Mouse (Mus musculus): Measurements from ENCODE around the gene 4930518I15Rik. TPM values are rescaled to one million over a fixed set of nuclear protein-coding genes. Genes with fewer than 3 reads are reported as not detected.
A peak's percentile ranks its signal among the peaks of the same experiment; 100 is the strongest.
"Not testable (repeated sequence)": the region's sequence is repeated elsewhere in the genome, so short reads cannot be mapped to it uniquely, and the experiment has no call there.

The 4930518I15Rik gene
- total RNA-seq, 4 experiments from 2014 or later = 2.4 to 3.6 (median 2.8) TPM

GRCm38 (mm10) chr2:156847653-156848052 lies 10.1 kb downstream of the 4930518I15Rik start:
- no peak for DNase-seq (ENCODE audit: low spot score in 2 of 2)

DNA sequence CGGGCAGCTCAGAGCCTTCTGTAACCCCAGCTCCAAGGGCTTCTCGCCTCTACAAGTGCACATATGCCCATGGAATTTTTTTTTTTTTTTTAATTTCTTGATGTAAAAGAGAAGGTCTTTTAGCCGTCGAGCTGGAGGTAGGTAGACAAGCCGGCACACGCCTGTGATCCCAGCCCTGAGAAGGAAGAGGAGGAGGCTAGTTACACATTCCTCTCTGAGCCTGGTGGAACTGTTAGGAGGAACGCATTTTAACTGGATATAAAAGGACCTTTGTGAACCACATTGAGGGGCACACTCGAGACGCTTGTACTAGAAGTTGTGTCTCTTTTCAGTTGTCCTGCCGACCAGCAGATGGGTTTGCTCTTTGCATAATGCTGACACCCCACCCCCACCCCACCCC lies 13.0 kb downstream of the 4930518I15Rik start:
- no peak for DNase-seq (ENCODE audit: low spot score in 2 of 2)

DNA sequence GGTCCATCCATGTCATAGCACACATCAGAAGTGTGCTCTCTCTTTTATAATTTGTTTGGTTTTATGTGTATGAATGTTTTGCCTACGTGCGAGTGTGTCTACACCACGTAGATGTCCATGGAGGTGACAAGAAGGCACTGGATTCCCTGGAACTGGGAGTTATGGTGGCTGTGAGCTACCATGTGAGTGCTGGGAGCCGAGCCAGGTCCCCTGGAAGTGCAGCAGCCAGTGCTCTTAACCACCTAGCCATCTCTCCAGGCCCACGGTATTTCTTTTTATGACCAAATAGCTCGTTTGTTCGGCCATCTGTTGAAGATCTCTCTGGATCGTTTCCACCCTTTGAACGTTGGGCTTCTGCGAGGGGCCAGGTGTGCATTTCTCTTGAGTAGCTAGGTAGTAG lies 14.4 kb downstream of the 4930518I15Rik start:
- DNase-seq (ENCODE audit: low spot score in 2 of 2) = no peak

DNA sequence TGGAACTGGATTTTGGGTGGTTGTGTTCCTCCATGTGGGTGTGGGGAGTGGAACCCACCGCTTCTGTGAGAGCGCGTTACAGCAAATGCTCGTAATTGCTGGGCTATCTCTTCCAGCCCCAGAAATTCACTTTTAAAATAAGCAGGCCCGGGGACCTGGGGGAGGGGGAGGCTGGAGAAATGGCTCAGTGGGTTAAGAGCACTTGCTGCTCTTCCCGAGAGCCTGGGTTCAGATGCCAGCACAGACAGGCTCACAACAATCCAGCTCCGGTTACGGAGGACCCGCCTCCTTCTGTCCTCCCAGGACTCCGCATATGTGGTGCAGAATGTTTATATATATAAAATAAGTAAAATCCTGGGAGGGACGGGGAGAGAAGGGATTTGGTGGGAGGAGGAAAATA lies 15.0 kb downstream of the 4930518I15Rik start:
- DNase-seq (ENCODE audit: low spot score in 2 of 2) = no peak

DNA sequence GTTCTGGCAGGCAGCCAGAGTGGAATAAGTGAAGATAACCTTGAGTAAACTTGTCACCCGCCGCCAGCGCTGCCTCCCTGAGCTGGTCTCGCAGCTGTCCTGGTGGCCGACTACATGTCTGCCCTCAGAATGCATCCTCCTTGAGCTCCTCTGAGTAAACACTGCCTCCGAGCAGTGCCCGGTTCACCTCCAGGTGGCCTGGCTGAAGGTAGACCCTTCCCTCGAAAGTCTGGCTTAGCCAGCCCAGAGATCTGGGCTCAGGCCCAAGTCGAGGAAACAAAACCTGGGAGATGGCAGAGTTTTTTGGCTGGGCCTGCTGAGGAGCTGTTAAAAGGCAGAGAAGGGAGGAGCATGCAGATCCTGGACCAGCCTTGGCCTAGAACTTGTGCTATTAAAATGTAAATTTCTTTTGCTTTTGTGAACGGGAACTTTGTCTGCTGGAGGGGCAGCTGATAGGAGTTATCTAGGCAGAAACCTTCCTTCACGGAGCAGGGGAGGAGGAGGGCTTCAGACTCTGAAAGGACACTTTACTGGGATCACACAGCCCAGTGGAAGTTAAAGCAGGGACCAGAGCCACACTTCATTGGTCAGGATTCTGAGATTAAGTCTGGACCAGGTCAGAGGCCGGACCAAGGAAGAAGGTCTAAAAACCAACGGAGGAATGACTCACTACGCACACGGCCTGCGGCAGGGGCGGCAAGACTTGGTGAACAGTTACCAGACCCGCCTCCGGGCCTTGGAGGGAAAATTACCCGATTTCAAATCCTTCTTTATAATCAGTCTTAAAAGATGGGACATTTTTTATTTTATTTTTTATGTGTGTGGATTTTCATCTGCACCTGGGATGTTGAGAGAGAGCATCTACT lies 15.7 kb downstream of the 4930518I15Rik start:
- DNase-seq (ENCODE audit: low spot score in 2 of 2) = no peak

DNA sequence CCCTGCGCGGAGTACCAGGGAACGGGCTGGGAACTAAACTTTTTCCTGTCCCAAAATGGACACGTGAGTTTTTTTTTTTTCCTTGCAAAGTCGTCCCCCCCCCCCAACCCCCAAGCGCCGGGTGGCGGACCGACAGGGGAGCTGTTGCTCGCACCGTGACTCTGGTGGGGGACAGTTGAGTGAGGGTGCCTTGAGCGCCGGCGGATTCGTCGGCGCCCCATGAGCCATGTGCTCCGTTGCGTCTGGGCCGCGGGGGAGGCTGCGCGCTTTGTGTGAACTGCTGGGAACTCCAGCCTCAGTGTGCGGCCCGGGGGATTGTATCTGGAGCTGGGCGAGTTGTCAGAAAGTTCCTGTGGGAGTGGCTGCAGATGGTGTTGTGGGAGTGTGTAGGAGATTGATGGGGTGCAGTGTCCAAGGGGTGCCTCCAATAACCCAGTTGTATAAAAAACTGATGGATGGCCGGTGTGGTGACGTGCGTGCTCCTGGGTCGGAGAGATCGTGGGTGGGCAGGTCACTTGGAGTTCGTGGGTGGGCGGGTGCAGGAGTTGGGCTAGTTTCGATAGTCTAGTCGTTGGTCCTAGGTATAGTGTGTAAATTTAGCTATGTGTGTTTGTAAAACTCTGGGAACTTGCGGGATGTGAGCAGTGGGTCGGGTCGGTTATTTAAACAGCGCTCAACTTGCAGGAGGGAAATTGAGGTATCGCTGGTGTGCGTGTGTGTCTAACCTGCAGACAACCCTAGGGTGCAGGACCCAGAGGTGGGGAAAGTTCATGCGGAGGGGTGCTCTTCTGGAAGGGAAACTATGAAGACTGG lies 16.5 kb downstream of the 4930518I15Rik start:
- peak in 1 of 2 experiments; percentile 38 for DNase-seq (ENCODE audit: low spot score in 2 of 2)

DNA sequence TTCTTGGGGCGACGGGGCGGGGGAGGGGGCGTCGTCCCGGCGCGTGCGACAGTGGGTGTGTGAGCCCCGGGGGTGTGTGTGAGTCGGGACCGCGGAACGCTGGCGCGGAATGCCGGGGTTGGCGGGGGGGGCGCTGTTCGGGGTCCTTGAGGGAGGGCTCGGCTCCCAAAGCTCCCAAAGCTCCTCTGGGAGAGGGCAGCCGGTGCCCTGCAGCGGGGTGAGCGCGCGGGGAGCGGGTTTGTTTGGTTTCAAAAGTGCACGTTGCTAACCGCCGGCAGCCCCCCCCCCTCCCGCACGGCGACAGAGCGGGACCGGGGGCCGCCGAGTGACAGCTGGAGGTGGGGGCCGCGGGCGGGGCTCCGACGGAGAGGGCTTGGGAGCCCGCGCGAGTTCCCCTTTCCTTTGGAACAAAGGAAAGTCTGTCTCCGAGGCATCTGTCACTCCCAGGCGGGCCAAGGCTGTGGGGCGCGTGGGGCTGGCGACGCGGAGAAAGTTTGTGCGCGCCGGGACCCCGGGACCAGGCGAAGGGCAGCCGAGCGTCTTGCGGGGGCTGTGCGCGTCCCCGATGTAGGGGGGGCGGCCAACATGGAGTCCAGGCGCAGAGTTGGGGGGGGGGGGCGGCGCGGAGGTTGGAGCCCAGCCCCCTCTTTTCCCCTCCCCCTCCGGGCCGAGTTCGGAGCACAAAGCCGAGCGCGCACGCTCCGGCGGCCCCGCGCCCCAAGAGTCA lies 17.3 kb downstream of the 4930518I15Rik start:
- DNase-seq (ENCODE audit: low spot score in 2 of 2) = no peak

DNA sequence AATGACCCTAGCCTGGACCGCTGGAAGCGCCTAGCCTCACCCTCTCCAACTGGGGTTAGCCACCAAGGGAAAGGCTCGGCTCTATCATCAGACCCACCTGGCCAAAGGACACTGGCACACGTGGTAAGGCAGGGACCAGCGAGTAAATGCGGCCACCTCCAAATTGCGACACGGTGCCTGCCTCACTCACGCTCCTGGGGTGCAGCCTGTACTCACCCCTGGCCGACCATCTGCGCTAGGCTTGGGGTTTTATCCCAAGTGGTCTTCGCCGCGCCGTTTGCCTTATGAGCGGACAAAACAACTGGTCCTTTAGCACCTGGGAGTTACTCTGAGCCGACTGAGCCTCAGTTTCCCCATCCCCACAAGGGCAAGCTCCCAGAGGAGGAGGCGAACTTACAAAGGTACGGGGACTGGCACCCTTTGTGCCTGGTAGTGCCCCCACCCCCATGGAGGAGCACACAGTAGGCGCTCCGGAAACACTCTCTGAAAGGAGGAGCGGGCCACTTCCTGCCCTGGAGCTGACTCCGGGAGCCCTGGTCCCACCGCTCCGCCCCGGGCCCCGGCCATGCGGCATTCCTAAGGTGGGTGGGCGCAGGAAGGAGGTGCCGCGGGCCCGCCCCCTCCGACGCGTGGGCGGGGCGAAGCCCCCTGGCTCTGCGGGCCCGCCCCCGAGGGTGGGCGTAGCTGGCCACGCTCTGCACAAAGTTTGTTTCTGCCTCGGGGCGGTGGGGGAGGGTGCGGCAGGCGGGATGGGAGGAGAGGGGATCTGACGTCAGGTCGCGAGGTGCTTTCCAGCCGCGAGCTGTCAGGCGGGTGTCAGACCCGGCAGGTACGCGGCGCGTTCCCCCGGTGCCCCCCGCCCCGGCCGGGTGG lies 18.2 kb downstream of the 4930518I15Rik start, which contains the start of gene Tgif2:
Tgif2 (plus strand) TSS at position 689 of the 873 bp plus-strand sequence.
- DNase-seq (ENCODE audit: low spot score in 2 of 2) = no peak

- DNase-seq (ENCODE audit: low spot score in 2 of 2) = no peak
Measured at GRCm38 (mm10) chr2:156838839-156839238, 18.9 kb downstream of the 4930518I15Rik start.

DNA sequence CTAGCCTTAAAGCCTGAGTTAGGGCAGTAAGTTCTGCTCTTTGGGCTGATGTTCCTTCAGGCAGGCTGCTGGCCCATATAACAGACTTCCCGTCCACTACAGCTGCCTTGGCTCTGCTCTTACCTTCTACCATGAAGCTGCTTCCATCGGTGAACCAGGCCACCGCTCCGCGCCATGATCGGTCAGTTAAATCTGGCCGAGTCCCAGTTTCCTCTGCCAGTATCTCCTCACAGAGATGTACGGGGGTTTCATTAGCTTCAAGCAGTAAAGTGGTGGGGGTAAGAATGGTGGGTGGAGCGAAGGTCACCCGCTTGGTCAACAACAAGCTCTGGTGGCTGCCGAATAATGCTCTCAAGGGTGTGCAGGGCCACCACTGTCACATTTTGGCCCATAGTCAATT lies 23.4 kb downstream of the 4930518I15Rik start:
- DNase-seq (ENCODE audit: low spot score in 2 of 2) = no peak

GRCm38 (mm10) chr2:156825128-156825527 lies 32.6 kb downstream of the 4930518I15Rik start:
- not testable (repeated sequence) for DNase-seq (ENCODE audit: low spot score in 2 of 2)

DNA sequence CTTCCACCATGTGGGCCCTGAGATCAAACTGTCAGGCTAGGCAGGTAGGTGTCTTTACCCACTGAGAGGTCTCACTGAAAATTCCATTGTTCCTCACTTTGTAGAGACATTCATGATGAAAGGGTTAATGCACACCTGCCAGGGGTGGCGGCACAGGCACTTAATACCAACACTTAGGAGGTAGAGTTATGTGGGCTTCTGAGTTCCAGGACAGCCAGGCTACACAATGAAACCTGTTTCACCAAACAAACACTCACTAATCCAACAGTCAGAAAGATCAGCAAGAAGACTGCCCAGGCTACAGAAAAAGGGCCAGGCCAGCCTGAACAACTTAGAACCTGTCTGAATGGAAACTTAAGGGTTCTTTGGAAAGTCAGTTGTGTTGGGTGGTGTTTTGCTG lies 41.6 kb downstream of the 4930518I15Rik start:
- DNase-seq (ENCODE audit: low spot score in 2 of 2) = no peak

DNA sequence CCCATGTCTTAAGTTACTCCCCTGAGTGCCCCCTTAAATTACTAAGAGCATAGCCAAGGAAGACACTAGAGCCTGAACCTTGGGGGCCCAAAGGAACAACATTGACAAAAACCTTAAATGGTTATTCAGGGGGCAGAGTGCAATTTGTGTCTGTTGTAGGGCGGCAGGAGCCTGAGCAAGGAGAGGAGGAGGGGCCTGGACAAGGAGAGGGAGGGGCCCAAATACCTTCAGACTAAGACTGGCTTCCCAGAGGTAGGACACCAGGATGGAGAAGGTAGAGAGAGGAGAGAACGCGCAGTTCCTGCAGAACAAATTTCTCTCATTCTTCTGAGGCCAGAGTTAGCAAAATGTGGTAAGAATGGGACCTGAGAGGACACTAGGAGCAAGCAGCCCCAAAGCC lies 42.3 kb downstream of the 4930518I15Rik start:
- DNase-seq (ENCODE audit: low spot score in 2 of 2) = no peak

DNA sequence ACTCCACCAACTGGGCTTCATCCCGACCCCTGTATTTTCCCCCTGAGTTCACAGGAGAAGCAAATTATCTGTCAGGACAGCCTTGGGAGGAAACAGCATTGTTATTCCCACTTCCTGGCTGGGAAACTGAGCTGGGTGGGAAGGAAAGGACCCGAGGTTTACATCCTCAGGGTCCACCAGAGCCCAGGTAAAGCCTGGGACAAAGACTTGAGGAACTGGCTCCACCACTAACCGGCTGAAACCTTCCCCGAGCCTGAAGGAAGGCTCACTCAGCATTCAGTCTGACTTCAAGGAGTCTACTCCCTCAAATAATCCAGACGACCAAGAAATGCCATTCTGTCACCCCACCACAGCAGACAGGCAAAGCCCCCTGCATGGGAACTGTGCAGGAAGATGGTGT lies 42.9 kb downstream of the 4930518I15Rik start:
- DNase-seq (ENCODE audit: low spot score in 2 of 2) = no peak

DNA sequence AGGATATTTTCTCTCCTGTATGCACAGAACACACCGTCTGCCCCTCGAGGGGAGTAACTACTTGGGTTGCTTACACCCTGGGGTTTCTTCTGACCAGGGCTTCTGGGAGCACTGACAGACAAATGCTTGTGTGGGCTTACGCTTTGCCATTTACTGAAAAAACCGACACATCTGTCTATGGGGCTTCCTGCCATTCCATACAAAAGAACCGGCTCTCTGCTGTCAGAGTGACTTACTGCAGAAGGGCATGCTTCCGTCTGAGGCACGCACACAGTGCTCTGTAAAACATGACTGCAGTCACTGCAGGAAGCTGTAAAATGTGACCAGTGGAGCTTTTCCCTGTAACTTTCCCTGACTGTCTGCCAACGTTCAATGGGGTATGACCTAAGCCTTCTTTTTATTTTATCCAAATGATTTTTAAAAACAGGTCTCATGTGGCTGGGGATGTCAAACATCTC lies 43.4 kb downstream of the 4930518I15Rik start:
- DNase-seq (ENCODE audit: low spot score in 2 of 2) = no peak

DNA sequence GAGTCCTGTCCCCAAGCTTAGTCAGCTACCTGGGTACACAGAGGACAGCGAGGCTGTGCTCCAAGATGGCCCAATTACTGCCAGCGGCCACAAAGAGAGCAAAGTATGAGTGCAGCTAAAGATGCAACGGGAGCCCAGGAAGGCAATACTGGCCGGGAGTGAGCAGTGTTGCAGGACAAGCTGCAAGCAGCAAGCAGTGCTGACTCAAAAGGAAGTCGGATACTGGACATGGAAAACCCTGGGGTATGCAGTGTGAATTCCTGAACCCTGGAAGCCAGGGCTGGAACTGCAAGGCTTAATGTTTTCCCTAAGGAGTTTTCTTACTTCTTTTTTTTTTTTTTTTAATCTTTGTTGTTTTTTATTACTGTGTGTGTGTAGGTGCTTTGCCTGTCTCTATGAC lies 46.2 kb downstream of the 4930518I15Rik start:
- no peak for DNase-seq (ENCODE audit: low spot score in 2 of 2)

- no peak for DNase-seq (ENCODE audit: low spot score in 2 of 2)
Measured at GRCm38 (mm10) chr2:156810716-156811115, 47.0 kb downstream of the 4930518I15Rik start.

DNA sequence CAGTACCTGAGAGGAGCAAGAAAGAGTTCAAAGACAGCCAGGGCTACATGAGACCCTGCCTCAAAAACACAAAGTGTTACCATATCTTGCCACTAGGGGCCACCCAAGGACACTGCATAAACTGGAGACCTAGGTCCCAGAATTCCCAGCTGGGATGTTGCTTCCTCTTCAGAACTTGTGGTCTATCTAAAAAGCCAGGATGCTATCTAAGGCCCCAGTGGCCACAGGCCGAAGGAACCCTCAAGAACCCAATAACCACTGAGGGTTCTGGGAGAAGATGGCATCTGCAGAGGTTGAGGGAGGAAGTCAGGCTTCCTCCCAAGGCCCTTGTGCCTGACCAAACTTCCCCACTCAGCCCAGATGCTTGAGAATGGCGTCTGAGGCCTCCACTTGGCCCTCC lies 48.2 kb downstream of the 4930518I15Rik start:
- DNase-seq (ENCODE audit: low spot score in 2 of 2) = peak; percentile 19 to 62

GRCm38 (mm10) chr2:156806886-156807285 lies 50.9 kb downstream of the 4930518I15Rik start:
- DNase-seq (ENCODE audit: low spot score in 2 of 2) = no peak
